Mouse (Mus musculus) kidney, postnatal 36 days (tissue): ENCODE measurements around the gene Olfr960.
A peak's percentile ranks its signal among the peaks of the same experiment; 100 is the strongest.

Experiments used
- DNase-seq, 2 experiments: peaks; one replicate each; pipeline ENCODE4 v3.0.0; 2021 to 2022; ENCODE audit warnings: mixed read lengths in 2 of 2

Olfr960 gene

DNA sequence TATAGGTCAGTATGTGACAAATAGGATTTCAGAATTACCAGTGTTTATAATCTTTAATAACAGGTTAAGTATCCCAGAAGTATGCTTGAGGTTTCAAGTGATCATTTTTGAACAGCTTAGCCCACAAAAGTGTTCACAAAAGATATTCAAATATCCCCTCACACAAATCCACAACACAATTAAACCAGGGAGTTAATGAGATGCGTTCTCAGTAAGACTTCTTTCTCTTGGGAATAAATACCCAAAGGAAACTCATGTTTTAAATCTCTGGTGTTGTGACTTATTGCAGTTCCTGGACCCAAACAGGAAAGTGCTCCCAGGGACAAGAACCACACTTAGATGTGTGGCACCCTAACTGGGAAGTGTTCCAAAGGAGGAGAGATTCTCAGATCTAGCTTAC is at the start of gene Olfr960:
Gene Olfr960 (plus strand): TSS at position 301 of the 400 bp plus-strand sequence.
- no peak for DNase-seq

DNA sequence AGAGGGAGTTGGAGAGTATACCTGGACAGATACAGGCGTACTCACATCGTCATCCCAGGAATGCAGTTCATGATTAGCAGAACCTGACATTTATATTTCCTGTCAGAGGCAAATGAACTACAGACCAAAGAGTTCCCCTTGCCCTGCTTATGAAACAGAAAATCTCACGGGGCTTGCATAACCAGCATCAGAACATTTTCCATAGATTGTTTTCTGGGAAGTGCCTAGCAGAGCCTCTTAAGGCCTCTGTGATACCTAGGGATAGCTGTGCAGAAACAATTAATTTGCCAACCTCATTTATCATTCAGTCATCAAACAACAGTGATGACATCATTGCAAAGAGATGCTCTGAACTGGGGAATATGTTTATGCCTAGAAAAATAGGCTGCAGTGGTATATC is 45.7 kb upstream of the Olfr960 start, which contains the start of gene Olfr959:
Gene Olfr959 (minus strand): TSS at position 101 of the 400 bp plus-strand sequence.
- DNase-seq = no peak

DNA sequence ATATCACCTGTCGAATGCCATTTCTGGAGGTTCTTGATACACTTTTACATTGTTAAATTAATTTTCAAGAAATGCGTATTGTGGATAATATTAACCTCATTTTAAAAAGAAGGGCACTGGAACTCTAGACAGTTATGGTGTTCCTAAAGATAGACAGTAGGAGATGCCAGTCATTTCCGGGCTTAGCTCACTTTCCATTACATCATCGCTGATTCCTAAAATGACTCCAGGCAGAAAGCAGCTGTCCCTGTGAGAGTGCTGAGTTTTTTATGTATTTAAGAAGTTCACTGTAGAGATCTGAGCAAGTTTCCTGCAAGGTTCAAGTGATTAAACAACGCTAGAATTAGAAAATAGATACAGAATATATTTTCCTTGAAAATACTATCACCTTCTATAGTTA is 44.1 kb upstream of the Olfr960 start:
- no peak for DNase-seq

DNA sequence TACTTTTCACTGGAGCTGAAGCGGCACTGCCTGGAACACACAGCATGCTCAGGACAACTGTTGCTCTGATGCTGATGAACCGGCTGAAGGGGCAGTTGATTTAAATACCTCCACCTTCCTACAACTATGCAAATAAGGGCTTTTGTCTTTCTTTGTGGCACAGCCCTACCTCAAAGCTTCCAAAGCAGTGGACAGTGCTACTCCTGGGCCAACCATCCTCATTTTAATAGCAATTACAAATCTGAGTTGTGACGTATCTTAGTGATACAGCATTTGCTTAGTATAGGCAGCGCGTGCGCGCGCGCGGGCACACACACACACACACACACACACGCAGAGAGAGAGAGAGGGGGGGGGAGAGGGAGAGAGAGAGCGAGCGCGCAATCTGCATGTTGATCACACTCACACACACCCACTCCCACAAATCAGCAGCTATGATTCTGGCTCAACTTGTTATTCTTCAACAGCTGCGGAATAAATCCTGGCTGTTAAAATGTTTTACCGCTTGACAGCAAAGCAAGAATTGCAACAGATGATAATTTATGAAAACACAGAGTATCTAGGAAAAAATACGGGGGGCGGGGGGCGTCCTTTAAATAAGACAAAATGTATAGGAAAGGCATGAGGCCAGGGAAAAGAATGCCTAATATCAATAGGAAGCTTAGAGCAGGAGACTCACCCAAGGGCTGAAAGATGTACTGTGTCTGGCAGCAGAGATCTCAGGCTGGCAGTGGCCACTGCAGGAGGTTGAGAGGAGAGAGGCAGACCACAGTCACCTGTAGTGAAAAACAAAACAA is 18.4 kb upstream of the Olfr960 start:
- no peak for DNase-seq

DNA sequence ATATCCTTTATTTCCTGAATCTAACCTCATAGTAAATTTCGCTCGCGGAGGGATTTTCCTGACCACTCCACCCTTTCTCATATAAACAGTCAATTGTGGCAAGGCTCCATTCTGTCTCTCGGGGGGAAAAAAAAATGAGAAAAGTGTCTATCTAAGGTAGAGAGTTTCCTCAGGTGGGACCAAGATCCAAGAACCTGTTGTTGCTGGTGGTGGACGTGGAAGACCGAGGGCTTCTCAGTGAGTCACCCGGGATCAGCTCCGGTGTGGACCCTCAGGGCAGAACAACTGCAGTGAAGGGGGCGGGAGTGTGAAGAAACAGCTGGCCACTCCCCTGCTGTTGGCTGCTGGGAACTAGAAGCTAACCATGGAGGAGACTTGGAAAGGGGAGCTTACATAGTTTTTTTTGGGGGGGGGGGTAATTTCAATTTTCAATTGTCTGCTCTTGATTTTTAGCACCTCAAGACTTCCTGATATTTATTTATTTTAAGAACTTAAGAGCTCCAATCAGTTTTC is 17.8 kb upstream of the Olfr960 start:
- DNase-seq = no peak

DNA sequence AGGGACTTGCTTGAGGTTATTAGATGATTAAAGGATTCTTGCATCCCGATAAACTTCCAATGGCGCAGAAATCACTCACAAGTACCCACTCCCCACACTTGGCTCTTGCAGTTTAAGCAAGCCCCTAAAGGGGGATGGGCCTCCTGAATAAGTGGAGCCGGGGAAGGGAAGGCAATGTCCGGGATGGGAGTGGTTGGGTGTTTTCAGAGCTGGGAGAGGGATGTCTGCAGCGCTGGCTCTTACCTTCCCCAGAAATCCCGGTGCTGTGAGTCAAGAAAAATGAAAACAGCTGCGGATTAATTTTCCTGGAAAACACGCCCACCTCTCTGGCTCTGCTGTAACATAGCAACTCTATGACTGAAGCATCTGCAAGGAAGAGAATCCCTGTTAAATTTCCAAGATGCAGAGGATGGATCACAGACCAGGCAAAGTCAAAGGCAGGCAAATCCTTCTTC is 17.1 kb upstream of the Olfr960 start, which contains the start of gene AW551984:
Gene AW551984 (minus strand): TSS at position 405 of the 455 bp plus-strand sequence.
- no peak for DNase-seq

DNA sequence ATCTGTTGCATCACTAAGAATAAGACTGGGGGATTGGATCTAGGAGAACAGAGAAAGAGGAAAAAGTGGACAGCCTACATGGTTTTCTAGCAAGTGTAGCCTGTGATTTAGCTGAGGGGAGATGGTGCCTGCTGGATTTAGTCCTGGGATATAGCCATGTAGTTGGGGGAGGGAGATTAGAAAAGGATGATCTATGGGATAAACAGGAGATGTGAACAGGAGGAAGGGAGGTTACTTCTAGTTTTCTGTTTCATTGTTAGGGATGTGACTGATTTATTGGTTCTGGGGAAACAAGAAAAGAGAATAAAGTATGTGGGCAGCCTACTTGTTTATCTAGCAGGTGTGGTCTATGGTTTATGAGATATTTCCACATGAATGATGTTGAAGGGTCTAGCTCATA is 12.7 kb upstream of the Olfr960 start:
- DNase-seq = no peak

DNA sequence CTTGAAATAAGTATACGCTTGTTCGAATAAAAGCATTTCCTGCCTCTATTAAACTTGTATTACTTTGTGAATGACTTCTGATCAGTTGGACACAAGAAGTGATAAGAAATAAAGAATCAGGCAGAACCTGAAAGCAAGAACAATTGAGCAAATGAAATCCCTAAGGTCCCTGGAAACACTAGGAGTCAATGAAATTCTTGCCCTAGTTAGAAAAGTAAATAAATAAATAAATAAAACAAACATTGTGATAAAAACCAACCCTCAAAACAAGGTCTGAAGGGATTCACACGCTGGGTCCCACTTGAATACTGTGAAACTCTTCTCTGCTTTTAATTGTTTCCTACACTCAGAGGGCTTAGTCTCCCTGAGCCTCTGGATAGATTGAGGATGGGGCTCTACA is 10.8 kb upstream of the Olfr960 start, which contains the start of gene Olfr148:
Gene Olfr148 (plus strand): TSS at position 301 of the 400 bp plus-strand sequence.
- no peak for DNase-seq

DNA sequence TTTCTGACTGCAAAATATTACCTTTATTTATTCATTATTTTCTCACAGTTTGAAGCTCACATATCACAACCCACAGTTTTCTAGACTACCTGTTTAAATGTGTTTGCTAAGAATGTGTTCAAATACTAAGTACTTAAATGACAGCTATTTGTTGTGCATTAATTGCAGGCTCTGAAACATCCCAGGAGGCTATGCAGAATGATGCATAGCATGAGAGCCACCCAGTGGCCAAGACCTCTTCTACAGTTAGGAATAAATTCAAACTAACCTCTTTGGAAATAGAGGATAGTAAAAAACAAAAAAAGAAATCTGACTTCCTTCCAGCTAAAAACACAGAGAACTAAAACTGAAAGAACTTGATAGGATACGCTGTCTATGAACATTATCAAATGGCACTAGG is 9.2 kb upstream of the Olfr960 start:
- peak in 1 of 2 experiments; percentile 20 for DNase-seq

DNA sequence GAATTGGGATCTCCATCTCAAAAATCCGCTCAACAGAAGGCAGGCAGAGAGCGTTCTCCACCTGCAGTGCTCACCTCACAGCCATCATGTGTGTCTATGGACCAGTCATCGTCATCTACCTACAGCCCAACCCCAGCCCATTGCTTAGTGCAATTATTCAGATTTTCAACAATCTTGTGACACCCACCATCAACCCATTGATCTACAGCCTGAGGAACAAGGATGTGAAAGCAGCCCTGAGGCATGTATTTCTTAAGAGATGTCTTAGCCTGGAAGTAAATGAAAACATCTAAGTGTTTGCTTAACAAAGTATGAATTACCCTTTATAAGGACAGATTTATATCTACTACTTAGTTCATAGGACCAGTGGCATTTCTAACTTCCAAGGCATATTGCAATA is 2.6 kb downstream of the Olfr960 start:
- DNase-seq = no peak

DNA sequence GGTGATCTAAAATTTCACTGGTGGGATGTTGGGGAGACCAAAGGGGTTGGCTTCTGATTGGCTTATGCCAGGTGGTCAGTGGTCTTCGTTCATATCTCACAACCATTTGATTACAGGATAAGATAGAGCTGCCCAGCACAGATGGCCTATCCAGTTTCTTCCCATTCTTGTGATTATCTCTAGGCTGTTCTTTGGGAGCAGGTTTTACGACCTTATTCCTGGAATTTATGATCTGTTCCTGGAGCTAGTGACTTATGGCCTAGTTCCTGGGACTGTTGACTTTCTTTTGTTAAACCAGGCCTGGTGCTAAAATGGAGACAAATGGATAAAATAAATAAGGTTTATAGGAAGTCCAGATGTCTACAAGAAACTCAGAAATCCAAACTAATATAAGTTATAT is 3.5 kb downstream of the Olfr960 start:
- no peak for DNase-seq

DNA sequence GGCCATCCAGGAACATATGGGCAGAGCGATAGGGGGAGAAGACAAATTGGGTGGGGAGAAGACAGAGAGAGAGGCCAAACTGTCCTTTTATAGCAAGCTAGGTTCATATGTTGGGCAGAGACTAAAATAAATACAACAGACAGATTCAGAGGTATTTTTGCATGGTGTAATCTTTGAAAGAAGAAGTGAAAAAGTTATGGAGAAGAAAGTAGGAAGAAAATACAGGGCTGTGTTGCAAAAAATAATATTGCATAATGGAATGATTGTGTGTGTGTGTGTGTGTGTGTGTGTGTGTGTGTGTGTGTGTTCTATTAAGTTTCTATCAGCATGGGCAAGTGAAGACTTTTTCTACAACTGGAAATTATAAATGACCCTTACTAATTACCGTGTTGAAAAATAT is 7.9 kb downstream of the Olfr960 start:
- no peak for DNase-seq

DNA sequence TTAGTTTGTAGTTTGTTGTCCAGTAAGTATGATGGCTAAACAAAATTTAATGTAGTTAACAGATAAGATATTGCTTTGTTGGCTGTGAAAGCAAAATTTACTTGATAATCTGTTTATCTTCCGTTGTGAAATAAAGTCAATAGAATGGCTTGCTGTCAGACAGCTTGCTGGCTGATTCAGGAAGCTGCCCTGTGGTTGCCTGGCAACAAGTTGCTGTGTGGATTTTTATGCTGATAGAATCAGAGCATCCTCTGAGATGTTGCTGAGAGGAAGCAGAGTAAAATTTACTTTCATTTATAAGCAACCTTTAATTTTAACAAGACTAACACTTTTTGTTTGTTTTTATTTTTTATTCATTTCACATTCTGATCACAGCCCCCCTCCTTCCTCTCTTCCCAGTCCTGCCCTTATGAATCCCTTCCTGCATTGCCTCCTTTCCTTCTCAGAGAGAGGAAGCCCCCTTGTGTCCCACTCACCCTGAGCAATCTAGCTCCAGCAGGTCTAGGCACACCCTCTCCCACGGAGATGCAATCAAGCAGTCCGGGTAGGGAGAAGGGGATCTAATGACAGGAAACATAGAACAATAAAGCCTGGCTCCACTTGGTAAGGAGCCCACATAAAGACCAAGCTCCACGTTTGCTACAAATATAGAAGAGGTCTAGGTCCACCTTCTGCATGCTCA is 12.9 kb downstream of the Olfr960 start:
- no peak for DNase-seq

DNA sequence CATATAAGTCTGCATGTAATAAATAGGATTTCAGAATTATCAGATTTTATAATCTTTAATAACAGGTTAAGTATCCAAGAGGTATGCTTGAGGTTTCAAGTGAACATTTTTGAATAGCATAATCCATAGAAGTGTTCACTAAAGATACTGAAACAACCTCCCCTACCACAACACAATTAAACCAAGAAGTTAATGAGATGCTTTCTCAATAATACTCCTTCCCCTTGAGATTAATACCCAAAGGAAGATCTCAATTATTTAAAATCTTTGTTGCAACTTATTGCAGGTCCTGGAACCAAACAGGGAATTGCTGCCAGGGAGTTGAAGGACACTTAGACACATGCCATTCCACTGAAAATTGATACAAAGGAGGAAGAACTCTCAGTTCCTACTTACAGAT is 23.6 kb downstream of the Olfr960 start, which contains the start of gene Olfr961:
Gene Olfr961 (plus strand): TSS at position 301 of the 400 bp plus-strand sequence.
- no peak for DNase-seq

DNA sequence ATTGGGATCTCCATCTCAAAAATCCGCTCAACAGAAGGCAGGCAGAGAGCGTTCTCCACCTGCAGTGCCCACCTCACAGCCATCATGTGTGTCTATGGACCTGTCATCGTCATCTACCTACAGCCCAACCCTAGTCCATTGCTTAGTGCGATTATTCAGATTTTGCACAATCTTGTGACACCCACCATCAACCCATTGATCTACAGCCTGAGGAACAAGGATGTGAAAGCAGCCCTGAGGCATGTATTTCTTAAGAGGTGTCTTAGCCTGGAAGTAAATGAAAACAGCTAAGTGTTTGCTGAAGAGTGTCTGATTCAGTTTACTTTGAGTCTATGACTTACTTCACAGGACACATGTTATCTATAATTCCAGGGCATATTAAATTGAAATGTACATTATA is 26.2 kb downstream of the Olfr960 start:
- no peak for DNase-seq

DNA sequence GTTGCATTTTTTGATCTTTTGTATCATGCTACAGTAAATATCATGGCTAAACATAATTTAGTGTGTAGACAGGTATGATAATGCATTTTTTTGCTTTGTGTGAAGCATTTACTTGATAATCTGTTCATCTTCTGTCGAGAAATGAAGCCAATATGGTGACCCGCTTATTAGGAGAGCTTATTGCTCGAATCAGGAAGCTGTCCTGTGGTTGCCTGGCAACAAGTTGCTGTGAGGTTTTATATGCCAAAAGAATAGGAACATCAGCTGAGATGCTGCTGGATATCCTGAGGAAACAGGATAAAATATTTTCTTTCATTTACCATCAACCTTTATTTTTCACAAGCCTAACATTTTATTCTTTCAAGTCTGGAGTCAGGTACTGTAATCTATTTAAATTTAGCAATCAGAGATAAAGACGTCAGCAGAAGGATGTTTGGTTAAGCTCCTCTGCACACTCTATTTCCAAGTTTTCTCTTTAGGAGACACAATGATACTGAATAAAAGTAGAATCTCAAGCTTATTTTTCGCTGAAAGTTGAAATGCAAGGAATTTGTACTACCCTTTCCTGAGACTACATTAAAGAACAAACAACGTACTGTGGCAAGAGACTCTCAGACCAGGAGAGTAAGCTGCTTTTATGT is 33.7 kb downstream of the Olfr960 start:
- DNase-seq = no peak

DNA sequence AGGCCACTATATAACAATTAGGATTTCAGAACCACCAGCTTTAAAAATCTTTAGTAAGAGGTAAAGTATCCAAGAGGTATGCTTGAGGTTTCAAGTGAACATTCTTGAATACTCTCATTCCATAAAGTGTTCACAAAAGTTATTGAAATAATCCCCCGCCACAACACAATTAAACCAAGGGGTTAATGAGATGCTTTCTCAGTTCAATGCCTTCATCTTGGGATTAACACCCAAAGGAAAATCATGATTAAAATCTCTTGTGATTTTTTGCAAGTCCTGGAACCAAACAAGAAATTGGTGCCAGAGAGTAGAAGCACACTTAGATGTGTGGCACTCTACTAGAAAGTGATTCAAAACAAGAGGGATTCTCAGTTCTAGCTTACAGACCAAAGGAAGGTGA is 45.7 kb downstream of the Olfr960 start, which contains the start of gene Olfr963:
Gene Olfr963 (plus strand): TSS at position 301 of the 400 bp plus-strand sequence.
- no peak for DNase-seq

DNA sequence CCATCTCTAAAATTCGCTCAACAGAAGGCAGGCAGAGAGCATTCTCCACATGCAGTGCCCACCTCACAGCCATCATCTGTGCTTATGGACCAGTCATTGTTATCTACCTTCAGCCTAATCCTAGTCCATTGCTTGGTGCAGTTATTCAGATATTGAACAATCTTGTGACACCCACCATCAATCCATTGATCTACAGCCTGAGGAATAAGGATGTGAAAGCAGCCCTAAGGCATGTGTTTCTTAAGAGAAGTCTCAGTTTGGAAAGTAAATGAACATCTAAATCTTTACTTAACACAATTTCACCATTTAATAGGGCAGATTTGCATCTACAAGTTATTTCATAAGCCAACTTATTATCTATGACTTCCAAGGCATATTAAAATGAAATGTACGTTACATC is 48.5 kb downstream of the Olfr960 start:
- DNase-seq = no peak
